Mouse (Mus musculus) liver, embryonic 14.5 days (tissue): ENCODE data around the gene Tfeb.

ENCODE experiments used
- CTCF ChIP-seq: IDR thresholded peaks from 2 replicates; pipeline ENCODE4 v1.5.1; 2016; ENCODE audit warnings: antibody characterized with exemption, low read depth, control low read depth
- EP300 ChIP-seq: IDR thresholded peaks from 2 replicates; pipeline ENCODE4 v1.6.1; 2016; ENCODE audit warnings: antibody characterized with exemption, low read depth

- no peak for TF ChIP-seq CTCF
- TF ChIP-seq EP300 = no peak
Measured at GRCm38 (mm10) chr17:47833628-47834481, 97.0 kb downstream of the Tfeb start.
